Mouse (Mus musculus): ENCODE results near the gene Fads2.

GRCm38 (mm10) chr19:10014824-10015223 is 86.7 kb downstream of the Fads2 start:
- TF ChIP-seq POLR2A (IDR thresholded peaks at IDR 0.05; ENCODE audit: borderline replicate concordance, insufficient read depth, low read length): no peak
- TF ChIP-seq CTCF (IDR thresholded peaks at IDR 0.05; ENCODE audit: borderline replicate concordance, insufficient read depth, low read depth, low read length): no peak

Data from cerebellum, adult 2 months (tissue).